Mouse (Mus musculus) liver, adult 2 months (tissue): ENCODE measurements around the gene Zim1.

Experiments used
- CTCF ChIP-seq: fragments of 200-500 bp; IDR thresholded peaks from 2 replicates; pipeline ENCODE4 v1.5.1; 2011; ENCODE audit warnings: low read depth, low read length, control low read depth
- POLR2A ChIP-seq: fragments of 200-500 bp; IDR thresholded peaks from 2 replicates; pipeline ENCODE4 v1.6.1; 2011; ENCODE audit warnings: low read length, control low read depth; ENCODE audit not compliant: insufficient read depth; ENCODE audit errors: extremely low read depth

GRCm38 (mm10) chr7:6652151-6652550 lies 44.1 kb downstream of the Zim1 start:
- no peak for TF ChIP-seq CTCF
- TF ChIP-seq POLR2A, result no peak
